15 mouse cellular contexts compared by ENCODE assay signal in the genomic region with DNA sequence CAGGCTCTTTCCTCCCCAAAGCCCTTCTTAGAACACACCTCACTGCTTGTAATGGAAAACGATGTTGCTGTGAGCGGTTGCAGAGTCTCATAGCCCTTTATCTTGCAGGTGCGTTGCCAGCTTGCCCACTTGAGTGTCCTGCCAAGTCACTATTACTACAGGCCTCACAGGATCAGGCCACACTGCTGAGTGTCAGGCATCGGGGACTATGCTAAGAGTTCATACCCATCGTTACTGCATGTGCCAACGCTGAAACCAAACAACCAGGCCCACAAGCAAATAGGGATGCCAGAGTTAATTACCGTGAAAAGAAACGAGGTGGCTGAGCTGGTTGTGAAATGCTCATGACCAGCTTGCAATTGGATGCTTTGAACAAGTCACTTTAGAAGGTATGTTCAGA. TPM values are rescaled to one million over a fixed set of nuclear protein-coding genes. Genes with fewer than 3 reads are reported as not detected.
A peak's percentile ranks its signal among the peaks of the same experiment; 100 is the strongest.
DNase-seq lines count a peak whose midpoint lies in the region; ATAC-seq and TF ChIP-seq lines count a peak whose summit lies in the region.
"Had no signal": no experiment of that assay in that cellular context is flagged by ENCODE, and none has a peak within 500 bp of the region (broad histone marks: within the 10 kb centered on the region; RNA-seq: fewer than 3 reads in every experiment).

No protein-coding gene starts in this region.

- H3K36me3 ChIP-seq in forebrain, embryonic 14.5 days (ENCODE audit: control insufficient read depth, insufficient read depth, low read length), result no peaks in the 10 kb centered on the region
- H3K36me3 ChIP-seq in forebrain, postnatal 0 days (ENCODE audit: insufficient read depth), result no peaks in the 10 kb centered on the region
- H3K36me3 ChIP-seq in kidney, embryonic 14.5 days (ENCODE audit: control insufficient read depth, insufficient read depth, low read length), result no peaks in the 10 kb centered on the region
- H3K36me3 ChIP-seq: limb, embryonic 12.5 days had no signal

- H3K4me2 ChIP-seq in forebrain, embryonic 14.5 days (ENCODE audit: low read length), result no peak overlapping the region
- no peak overlapping the region for H3K4me2 ChIP-seq in forebrain, postnatal 0 days (ENCODE audit: low read depth)
- H3K4me2 ChIP-seq in kidney, embryonic 14.5 days (replicated peaks; ENCODE audit: low read depth, low read length), result no peak overlapping the region
- H3K4me2 ChIP-seq: limb, embryonic 12.5 days had no signal

- ATAC-seq in forebrain, embryonic 14.5 days, result 0 out of 2 replicates have a peak, but pooled peaks have one; percentile 20
- no peak for ATAC-seq in forebrain, postnatal 0 days
- 0 out of 2 replicates have a peak, but pooled peaks have one; percentile 21 for ATAC-seq in kidney, embryonic 14.5 days (ENCODE audit: low FRiP score, low TSS enrichment)

- no peaks in the 10 kb centered on the region for H3K9me3 ChIP-seq in forebrain, embryonic 14.5 days (replicated peaks; ENCODE audit: control insufficient read depth, low read length)
- no peaks in the 10 kb centered on the region for H3K9me3 ChIP-seq in forebrain, postnatal 0 days (ENCODE audit: low read length)
- no peaks in the 10 kb centered on the region for H3K9me3 ChIP-seq in kidney, embryonic 14.5 days (ENCODE audit: control insufficient read depth, low read length)
- H3K9me3 ChIP-seq: limb, embryonic 12.5 days had no signal

- DNase-seq in forebrain, embryonic 14.5 days (ENCODE audit: low spot score), result no peak
- no peak for DNase-seq in forebrain, postnatal 0 days
- DNase-seq in lung, postnatal 36 days, result peak; percentile 36
- DNase-seq in lung, postnatal 4 days, result no peak
- DNase-seq in gastrocnemius, adult 18-20 months (ENCODE audit: low spot score), result no peak
- DNase-seq in cerebellum, postnatal 25 days, result no peak
- DNase-seq in cerebellum, adult 11-12 months, result no peak

- no peak for TF ChIP-seq CTCF in forebrain, postnatal 0 days (IDR thresholded peaks at IDR 0.05; ENCODE audit: low read depth)

- no peak overlapping the region for H3K27ac ChIP-seq in forebrain, embryonic 14.5 days (ENCODE audit: low read depth, low read length)
- H3K27ac ChIP-seq in forebrain, postnatal 0 days (ENCODE audit: low read depth, low read length), result no peak overlapping the region
- H3K27ac ChIP-seq in kidney, embryonic 14.5 days (ENCODE audit: low read depth, low read length), result no peak overlapping the region
- H3K27ac ChIP-seq: limb, embryonic 12.5 days had no signal

- no peaks in the 10 kb centered on the region for H3K27me3 ChIP-seq in forebrain, embryonic 14.5 days (replicated peaks; ENCODE audit: control insufficient read depth, insufficient read depth, low read length)
- H3K27me3 ChIP-seq in forebrain, postnatal 0 days (ENCODE audit: insufficient read depth, low read length), result no peaks in the 10 kb centered on the region
- H3K27me3 ChIP-seq in kidney, embryonic 14.5 days (ENCODE audit: control insufficient read depth, insufficient read depth, low read length), result no peaks in the 10 kb centered on the region
- H3K27me3 ChIP-seq: limb, embryonic 12.5 days had no signal

- no peak overlapping the region for H3K9ac ChIP-seq in forebrain, embryonic 14.5 days (ENCODE audit: low read length)
- no peak overlapping the region for H3K9ac ChIP-seq in forebrain, postnatal 0 days
- H3K9ac ChIP-seq in kidney, embryonic 14.5 days (ENCODE audit: low read depth, low read length), result no peak overlapping the region
- H3K9ac ChIP-seq: limb, embryonic 12.5 days had no signal

- 43% methylated on average over 8 of the region's 8 CpGs for WGBS in forebrain, embryonic 14.5 days
- WGBS in forebrain, postnatal 0 days, result 36% methylated on average over 8 of the region's 8 CpGs
- 49% methylated on average over 8 of the region's 8 CpGs for WGBS in kidney, embryonic 14.5 days

- H3K4me1 ChIP-seq in forebrain, embryonic 14.5 days (ENCODE audit: control insufficient read depth, insufficient read depth, low read length), result 0 out of 2 replicates have a peak, but pooled peaks cover 3% of the 10 kb centered on the region
- no peaks in the 10 kb centered on the region for H3K4me1 ChIP-seq in forebrain, postnatal 0 days (ENCODE audit: insufficient read depth)
- H3K4me1 ChIP-seq in kidney, embryonic 14.5 days (ENCODE audit: control insufficient read depth, insufficient read depth, low read length), result peaks cover 3% of the 10 kb centered on the region; the same call in 1 of the 2 replicates

- no peak overlapping the region for H3K4me3 ChIP-seq in forebrain, embryonic 14.5 days (ENCODE audit: low read depth, low read length)
- H3K4me3 ChIP-seq in forebrain, postnatal 0 days (ENCODE audit: low read depth, low read length), result no peak overlapping the region
- H3K4me3 ChIP-seq in kidney, embryonic 14.5 days (ENCODE audit: low read length), result no peak overlapping the region
- H3K4me3 ChIP-seq: limb, embryonic 12.5 days; myocyte had no signal

RNA-seq across cellular contexts. Expression of a gene that starts 9.5 kb away (rescaled TPM):
- polyA plus RNA-seq in forebrain, embryonic 14.5 days (2014; fragmentation: Nextera tagmentation; extraction: Ambion mirVana), result 8.8 and 11.0 TPM in 2 replicates
- 9.7 and 11.5 TPM in 2 replicates for total RNA-seq in forebrain, postnatal 0 days (2014; rRNA removed)
- 13.4 and 14.2 TPM in 2 replicates for polyA plus RNA-seq in forebrain, postnatal 0 days (2015; fragmentation: Nextera tagmentation; extraction: Ambion mirVana)
- polyA plus RNA-seq in kidney, embryonic 14.5 days (2014; fragmentation: Nextera tagmentation; extraction: Ambion mirVana), result 16.6 and 19.3 TPM in 2 replicates
- 1 to 10 TPM; 3.3 to 7.9 TPM for total RNA-seq in gastrocnemius, adult 18-20 months (2021)

RNA-seq across cellular contexts. Expression of a gene that starts 43.3 kb away (rescaled TPM):
- not detected in 2 replicates for polyA plus RNA-seq in forebrain, embryonic 14.5 days (2014; fragmentation: Nextera tagmentation; extraction: Ambion mirVana)
- total RNA-seq in forebrain, postnatal 0 days (2014; rRNA removed), result not detected in 2 replicates
- polyA plus RNA-seq in forebrain, postnatal 0 days (2015; fragmentation: Nextera tagmentation; extraction: Ambion mirVana), result not detected in 2 replicates
- not detected in 2 replicates for polyA plus RNA-seq in kidney, embryonic 14.5 days (2014; fragmentation: Nextera tagmentation; extraction: Ambion mirVana)
- not detected for total RNA-seq in gastrocnemius, adult 18-20 months (2021)
- total RNA-seq: adrenal gland, postnatal 36 days; heart, postnatal 10 days had no signal
- polyA plus RNA-seq: intestine, embryonic 14.5 days; limb, embryonic 12.5 days; liver, embryonic 16.5 days; myocyte; stomach, embryonic 14.5 days had no signal
